Mouse (Mus musculus) CH12.LX (cell line): ENCODE results near the gene Trmt112. TPM values are rescaled to one million over a fixed set of nuclear protein-coding genes. Genes with fewer than 3 reads are reported as not detected.

Experiments
- DNase-seq: peaks from one replicate; pipeline ENCODE4 v3.0.0-alpha.2; 2013; ENCODE audit errors: extremely low read depth
- H3K27ac ChIP-seq: 2 replicates; pipeline ENCODE4 v1.5.1; 2012; ENCODE audit warnings: low read depth, mild to moderate bottlenecking, control low read depth, moderate library complexity; ENCODE audit not compliant: insufficient read depth
- H3K27me3 ChIP-seq: replicated peaks from 2 replicates; pipeline ENCODE3; 2012; ENCODE audit warnings: inconsistent platforms
- H3K36me3 ChIP-seq, 2 experiments: replicated peaks in 1 of 2; 2 replicates each; pipeline versions ENCODE3 to v1.6.1; 2012; ENCODE audit warnings: inconsistent platforms in 1 of 2, low read length in 1 of 2, mild to moderate bottlenecking in 1 of 2, mixed read lengths in 1 of 2, moderate library complexity in 1 of 2; ENCODE audit not compliant: control insufficient read depth in 1 of 2, insufficient read depth in 1 of 2
- H3K4me1 ChIP-seq, 2 experiments: 2 replicates each; pipeline ENCODE4 v1.6.1; 2012; ENCODE audit warnings: inconsistent platforms in 1 of 2, moderate library complexity in 1 of 2; ENCODE audit not compliant: insufficient read depth in 2 of 2, control insufficient read depth in 1 of 2
- H3K4me2 ChIP-seq: 2 replicates; pipeline ENCODE4 v1.6.1; 2012; ENCODE audit warnings: low read depth, mild to moderate bottlenecking, control low read depth; ENCODE audit not compliant: poor library complexity, insufficient read depth, severe bottlenecking
- H3K4me3 ChIP-seq, 3 experiments: fragments of 150-350 bp in 1 of 3; sonication (generic) in 1 of 3; replicated peaks in 1 of 3; 2 replicates each; pipeline versions ENCODE3 to v1.5.1; 2011 to 2012; ENCODE audit warnings: low read depth in 2 of 3, low read length in 2 of 3, mild to moderate bottlenecking in 2 of 3, moderate library complexity in 2 of 3, control low read depth in 1 of 3, improper control_type of control experiment in 1 of 3, inconsistent platforms in 1 of 3, mixed read lengths in 1 of 3; ENCODE audit not compliant: poor library complexity in 1 of 3
- H3K79me2 ChIP-seq: replicated peaks from 2 replicates; pipeline ENCODE4 v1.6.1; 2012; ENCODE audit warnings: mild to moderate bottlenecking, moderate library complexity; ENCODE audit not compliant: control insufficient read depth, poor library complexity, insufficient read depth, severe bottlenecking; ENCODE audit errors: extremely low read depth
- H3K9ac ChIP-seq: 2 replicates; pipeline ENCODE4 v1.6.1; 2012; ENCODE audit warnings: low read depth, mild to moderate bottlenecking, control low read depth, moderate library complexity; ENCODE audit not compliant: insufficient read depth
- H3K9me3 ChIP-seq: replicated peaks from 2 replicates; pipeline ENCODE3; 2012; ENCODE audit warnings: low read length, inconsistent platforms, mixed read lengths
- BHLHE40 ChIP-seq: IDR thresholded peaks from 2 replicates; pipeline ENCODE4 v1.6.1; 2011; ENCODE audit warnings: mild to moderate bottlenecking, low read depth, low read length, improper control_type of control experiment
- CHD1 ChIP-seq: IDR thresholded peaks from 2 replicates; pipeline ENCODE4 v1.6.1; 2012; ENCODE audit warnings: low read depth, low read length, improper control_type of control experiment, inconsistent platforms
- CHD2 ChIP-seq: IDR thresholded peaks from 2 replicates; pipeline ENCODE4 v1.6.1; 2011; ENCODE audit warnings: low read length, improper control_type of control experiment
- CTCF ChIP-seq, 2 experiments: IDR thresholded peaks in 1 of 2; conservative IDR thresholded peaks in 1 of 2; 2 replicates each; pipeline ENCODE4 v1.5.1; 2011 to 2012; ENCODE audit warnings: low read depth in 2 of 2, low read length in 2 of 2, improper control_type of control experiment in 1 of 2, inconsistent platforms in 1 of 2, mild to moderate bottlenecking in 1 of 2, moderate library complexity in 1 of 2
- JUND ChIP-seq: conservative IDR thresholded peaks from 2 replicates; pipeline ENCODE4 v1.6.1; 2011; ENCODE audit warnings: low read depth, low read length, improper control_type of control experiment
- KAT2A ChIP-seq: IDR thresholded peaks from 2 replicates; pipeline ENCODE4 v1.6.1; 2012; ENCODE audit warnings: low read length, improper control_type of control experiment, inconsistent platforms; ENCODE audit not compliant: insufficient replicate concordance
- MAZ ChIP-seq: IDR thresholded peaks from 2 replicates; pipeline ENCODE4 v1.6.1; 2012; ENCODE audit warnings: low read depth, mild to moderate bottlenecking, inconsistent platforms, low read length, improper control_type of control experiment, moderate library complexity
- MEF2A ChIP-seq: IDR thresholded peaks from 2 replicates; pipeline ENCODE4 v1.6.1; 2014; ENCODE audit warnings: low read depth, mild to moderate bottlenecking, inconsistent platforms, low read length, improper control_type of control experiment, borderline replicate concordance
- MXI1 ChIP-seq: IDR thresholded peaks from 2 replicates; pipeline ENCODE4 v1.6.1; 2011; ENCODE audit warnings: mild to moderate bottlenecking, low read depth, low read length, improper control_type of control experiment
- MYC ChIP-seq: IDR thresholded peaks from 2 replicates; pipeline ENCODE4 v1.6.1; 2011; ENCODE audit warnings: low read depth, mild to moderate bottlenecking, improper control_type of control experiment, low read length
- NELFE ChIP-seq: IDR thresholded peaks from 2 replicates; pipeline ENCODE4 v1.6.1; 2011; ENCODE audit warnings: low read depth, low read length, improper control_type of control experiment
- RAD21 ChIP-seq: IDR thresholded peaks from 2 replicates; pipeline ENCODE4 v1.6.1; 2011; ENCODE audit warnings: low read depth, mild to moderate bottlenecking, low read length, improper control_type of control experiment, moderate library complexity
- RCOR1 ChIP-seq: conservative IDR thresholded peaks from 2 replicates; pipeline ENCODE4 v1.6.1; 2012; ENCODE audit warnings: low read depth, mild to moderate bottlenecking, inconsistent platforms, low read length, improper control_type of control experiment
- SIN3A ChIP-seq: IDR thresholded peaks from 2 replicates; pipeline ENCODE4 v1.6.1; 2012; ENCODE audit warnings: low read length, improper control_type of control experiment, inconsistent platforms
- TCF12 ChIP-seq: IDR thresholded peaks from 2 replicates; pipeline ENCODE4 v1.6.1; 2014; ENCODE audit warnings: low read depth, mild to moderate bottlenecking, inconsistent platforms, low read length, improper control_type of control experiment
- USF1 ChIP-seq: IDR thresholded peaks from 2 replicates; pipeline ENCODE4 v1.6.1; 2014; ENCODE audit warnings: low read depth, mild to moderate bottlenecking, inconsistent platforms, low read length, improper control_type of control experiment
- USF2 ChIP-seq: conservative IDR thresholded peaks from 2 replicates; pipeline ENCODE4 v1.6.1; 2011; ENCODE audit warnings: low read depth, low read length, improper control_type of control experiment
- ZC3H11A ChIP-seq: IDR thresholded peaks from 2 replicates; pipeline ENCODE4 v1.6.1; 2012; ENCODE audit warnings: low read depth, mild to moderate bottlenecking, inconsistent platforms, low read length, improper control_type of control experiment
- ZNF384 ChIP-seq: IDR thresholded peaks from 2 replicates; pipeline ENCODE4 v1.6.1; 2012; ENCODE audit warnings: low read depth, low read length, improper control_type of control experiment, inconsistent platforms
- dilution Hi-C: fragments of 300-500 bp; cut with MboI; formaldehyde crosslinking; loops from 2 replicates; pipeline ENCODE4 v1.14.3; 2020; ENCODE audit warnings: low sequenced_read_pairs; ENCODE audit not compliant: extremely low pct_unique_long_range_greater_than_20kb, extremely low pct_ligation_motif_present
- in situ Hi-C: fragments of 300-500 bp; cut with MboI; formaldehyde crosslinking; loops from 3 replicates; pipeline ENCODE4 v1.14.3; 2019; ENCODE audit warnings: low sequenced_read_pairs, low pct_ligation_motif_present, low pct_unique_long_range_greater_than_20kb, mixed read lengths
- polyA plus RNA-seq: library from polyadenylated mRNA; unstranded; fragments of >175 nt; gene quantifications from 2 replicates; pipeline ENCODE4 v1.2.1, GENCODE M21; 2012; ENCODE audit warnings: low read depth; ENCODE audit not compliant: insufficient read length
- total RNA-seq, 2 experiments: library from RNA; depleted of rRNA; stranded (reverse); fragments of 300-350 nt in 1 of 2; fragments of >200 nt in 1 of 2; gene quantifications; 2 replicates each; pipeline ENCODE4 v1.2.3; 2012 to 2014

Gene Trmt112
- total and polyA plus RNA-seq, 3 experiments, result 97.9 to 212 (median 198) TPM

DNA sequence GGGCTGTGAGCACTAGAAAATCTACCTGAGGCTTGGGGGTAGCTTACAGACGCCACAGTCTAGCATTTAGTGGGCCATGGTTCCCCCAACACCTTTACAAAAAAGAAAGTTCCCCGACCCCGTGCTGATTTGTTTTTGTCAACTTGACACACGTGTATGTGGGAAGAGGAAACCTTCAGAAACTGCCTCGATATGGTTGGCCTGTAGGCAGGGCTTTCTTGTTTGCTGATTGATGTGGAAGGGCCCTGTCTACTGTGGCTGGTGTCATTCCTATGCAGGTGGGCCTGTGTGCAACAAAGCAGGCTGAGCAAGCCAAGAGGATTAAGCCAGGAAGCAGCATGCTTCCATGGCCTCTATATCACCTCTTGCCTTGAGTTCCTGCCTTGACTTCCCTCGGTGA, 3.5 kb downstream of the Trmt112 start:
- no peak for TF ChIP-seq CTCF (conservative IDR thresholded peaks at IDR 0.05 in 1 of 2, IDR thresholded peaks at IDR 0.05 in 1 of 2; ENCODE audit: low read depth in 2 of 2, low read length in 2 of 2)
- no peak for TF ChIP-seq MAZ
- TF ChIP-seq RAD21, result no peak
- no peak for TF ChIP-seq JUND
- Histone ChIP-seq H3K27me3 (no peaks in the 10 kb centered on the region), H3K79me2 (peaks cover 18% of the 10 kb centered on the region), H3K4me3 (no peak overlapping the region), H3K27ac (no peak overlapping the region), H3K4me1 (peaks cover 8 to 22% of the 10 kb centered on the region in 2 experiments; a peak in 3 of 4 replicates), H3K4me2 (no peak overlapping the region), H3K9ac (no peak overlapping the region), H3K9me3 (no peaks in the 10 kb centered on the region), H3K36me3 (peaks cover 31 to 61% of the 10 kb centered on the region in 2 experiments)
- in situ Hi-C loops (no loop called here), dilution Hi-C loops (no loop called here)
- no peak for DNase-seq

DNA sequence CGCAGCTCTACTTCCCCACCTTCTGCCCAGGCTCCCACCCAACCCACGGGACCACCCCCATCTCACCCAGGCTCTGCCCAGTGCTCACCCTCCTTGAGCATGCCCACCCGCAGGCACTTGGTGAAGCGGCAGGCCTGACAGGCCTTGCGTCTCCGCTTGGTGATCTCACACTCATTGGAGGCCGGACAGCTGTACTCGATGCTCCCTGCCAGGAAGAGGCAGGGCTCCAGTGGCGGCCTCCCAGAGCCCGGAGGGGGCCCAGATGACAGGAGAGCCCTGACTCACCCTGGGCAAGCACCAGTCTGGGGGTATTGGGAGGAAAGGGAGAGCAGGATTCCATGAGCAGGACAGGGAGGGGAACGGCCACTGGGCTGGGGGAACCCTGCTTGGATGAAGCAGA, 4.5 kb downstream of the Trmt112 start:
- peaks cover 6 to 12% of the 10 kb centered on the region in 2 experiments; a peak in 2 of 4 replicates for H3K4me1 ChIP-seq
- in situ Hi-C loops, result no loop called here
- no peak overlapping the region for H3K9ac ChIP-seq
- H3K79me2 ChIP-seq, result peaks cover 9% of the 10 kb centered on the region
- H3K4me2 ChIP-seq, result no peak overlapping the region
- peaks cover 31 to 69% of the 10 kb centered on the region in 2 experiments for H3K36me3 ChIP-seq
- H3K27ac ChIP-seq, result no peak overlapping the region
- H3K27me3 ChIP-seq, result no peaks in the 10 kb centered on the region
- dilution Hi-C loops, result no loop called here
- DNase-seq, result no peak
- H3K4me3 ChIP-seq, result no peak overlapping the region
- TF ChIP-seq ZNF384 (no peak), USF2 (no peak), CHD2 (no peak), JUND (no peak), MYC (no peak), USF1 (no peak), KAT2A (no peak), RCOR1 (no peak), ZC3H11A (no peak)
- TF ChIP-seq, all 38 proteins: peak for 0
- H3K9me3 ChIP-seq, result no peaks in the 10 kb centered on the region

GRCm38 (mm10) chr19:6914540-6914939, 5.0 kb downstream of the Trmt112 start:
- Histone ChIP-seq H3K9me3 (no peaks in the 10 kb centered on the region), H3K4me3 (no peak overlapping the region), H3K79me2 (peaks cover 7% of the 10 kb centered on the region), H3K27me3 (no peaks in the 10 kb centered on the region), H3K27ac (no peak overlapping the region), H3K36me3 (peaks cover 31 to 74% of the 10 kb centered on the region in 2 experiments), H3K4me2 (no peak overlapping the region), H3K9ac (no peak overlapping the region)
- dilution Hi-C loops, result no loop called here
- in situ Hi-C loops, result no loop called here
- no peak for DNase-seq
- TF ChIP-seq SIN3A, result no peak
- no peak for TF ChIP-seq CHD1
- no peak for TF ChIP-seq RAD21
- TF ChIP-seq KAT2A, result no peak
- no peak for TF ChIP-seq MXI1
- no peak for TF ChIP-seq MEF2A
- no peak for TF ChIP-seq TCF12
- TF ChIP-seq ZC3H11A, result no peak
- TF ChIP-seq MAZ, result no peak
- no peak for TF ChIP-seq BHLHE40
- no peak for TF ChIP-seq NELFE
- TF ChIP-seq, all 38 proteins: peak for 0
- peaks cover 6 to 17% of the 10 kb centered on the region in 2 experiments; a peak in 2 of 4 replicates for H3K4me1 ChIP-seq
